Mouse (Mus musculus) left cerebral cortex, adult 18-20 months (tissue): ENCODE results near the gene Intu. TPM values are rescaled to one million over a fixed set of nuclear protein-coding genes. Genes with fewer than 3 reads are reported as not detected.

Experiments
- microRNA-seq, 2 experiments: library from miRNA; unstranded; fragments of <30 nt; microRNA quantifications; one replicate each; pipeline ENCODE4 v1.2.0; 2021
- total RNA-seq, 2 experiments: library from RNA; stranded (reverse); gene quantifications; 2 replicates each; pipeline ENCODE4 v1.2.3; 2021

Gene Intu
- total RNA-seq, 2 experiments from 2014 or later = 7.1 to 7.3 TPM

Small RNAs within 50 kb of the gene (microRNA-seq; reads per million reads assigned to microRNA genes)
- gene Gm23810 = 0 reads per million in 2 experiments

Other genes starting within 250 kb of the Intu start
- not detected for gene Slc25a31, start 177.6 kb downstream of the Intu start, total RNA-seq
- gene Hspa4l, start 213.2 kb downstream of the Intu start, total RNA-seq = 100 to 1,000 TPM; 178 to 183 TPM